Mouse (Mus musculus) CD4-positive, CD25-positive, alpha-beta regulatory T cell (primary cell): Measurements from ENCODE around the gene Dhx15. TPM values are rescaled to one million over a fixed set of nuclear protein-coding genes. Genes with fewer than 3 reads are reported as not detected.

ENCODE experiments used
- polyA plus RNA-seq: library from polyadenylated mRNA; unstranded; fragments of 100-300 nt; shearing (Covaris generic); gene quantifications from one replicate; pipeline ENCODE4 v1.2.1, GENCODE M21; 2017

Dhx15 gene
- polyA plus RNA-seq: 176 TPM

DNA sequence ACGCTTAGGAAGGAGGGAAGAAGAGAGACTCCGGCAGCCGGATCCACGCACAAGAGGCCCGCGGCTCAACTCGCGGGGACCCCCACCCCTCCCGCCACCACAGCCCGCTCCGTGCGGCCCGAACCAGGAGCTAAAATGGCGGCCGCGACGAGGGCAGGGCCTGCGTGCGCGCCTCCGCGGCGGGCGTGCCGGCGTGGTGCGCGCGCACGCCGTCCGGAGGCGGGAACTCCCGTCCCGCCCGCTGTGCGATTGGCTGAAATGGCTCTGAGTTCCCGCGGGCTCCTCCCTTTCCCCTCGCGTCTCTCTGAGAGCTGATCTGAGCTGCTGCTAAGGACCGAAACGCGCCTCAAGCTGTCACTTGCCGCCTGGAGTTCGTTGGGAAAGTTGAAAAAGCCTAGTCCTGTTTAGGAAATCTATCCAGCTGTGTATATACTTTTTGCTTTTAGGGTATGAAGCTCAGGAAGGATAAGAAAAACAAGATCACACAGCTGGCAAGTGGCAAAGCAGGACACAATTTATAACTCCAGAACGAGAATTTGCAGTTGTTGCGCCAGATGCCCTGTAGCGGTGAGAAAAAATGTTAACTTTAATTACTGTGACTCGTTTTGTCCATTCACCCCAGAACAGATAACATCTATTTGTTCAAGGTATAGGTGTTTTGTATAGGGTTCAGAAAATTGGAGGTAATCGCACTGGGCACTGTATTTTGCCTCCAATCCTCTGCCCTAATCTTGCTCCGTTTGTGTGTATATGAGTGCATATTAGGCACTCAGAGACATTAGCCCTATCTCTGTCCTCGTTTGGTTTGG lies at the start of gene Dhx15:
Gene Dhx15 (minus strand): TSS at position 144 of the 809 bp plus-strand sequence.

Other genes with a start within 250 kb of the Dhx15 start
- 0.11 TPM for gene Sod3, start 173.3 kb upstream of the Dhx15 start, polyA plus RNA-seq